Mouse (Mus musculus): ENCODE measurements around the gene Ankk1.

GRCm38 (mm10) chr9:49392242-49392641 is 34.6 kb downstream of the Ankk1 start:
- TF ChIP-seq CTCF (conservative IDR thresholded peaks at IDR 0.05; ENCODE audit: low read length) (no peak), NANOG (IDR thresholded peaks at IDR 0.05; ENCODE audit: borderline replicate concordance, low read length) (no peak), POU5F1 (IDR thresholded peaks at IDR 0.05; ENCODE audit: borderline replicate concordance, low read length) (no peak)

Data from E14TG2a.4 (cell line).